Mouse (Mus musculus): ENCODE measurements at regions not wholly inside any gene's neighbourhood (a gene's known extent, or its start where the extent isn't known, plus 50 kb on each side); places are given as distances from the start of the nearest gene placed in this dataset.

DNA sequence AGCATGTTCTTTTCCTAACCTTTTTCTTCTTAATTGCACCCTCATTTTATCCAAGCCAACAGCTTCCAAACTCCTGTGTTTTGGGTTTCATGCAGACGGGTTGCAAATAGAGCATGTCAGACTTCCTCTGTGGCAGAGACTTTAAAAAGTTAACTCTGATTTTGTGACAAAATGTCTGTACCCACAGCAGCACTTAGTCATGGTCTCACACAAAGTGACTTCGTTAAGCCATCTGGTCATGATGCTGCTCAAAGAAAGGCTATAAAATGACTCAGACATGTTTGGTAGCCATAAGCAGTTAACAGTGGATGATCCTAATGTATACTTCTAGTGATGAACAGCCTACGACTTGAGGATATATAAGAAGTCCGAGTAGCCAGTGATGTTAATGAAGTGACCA is 255.5 kb downstream of the Wdr20rt start:
- no peaks in the 10 kb centered on the region for H3K9me3 ChIP-seq (ENCODE audit: control insufficient read depth, low read length)
- H3K36me3 ChIP-seq (ENCODE audit: control insufficient read depth, insufficient read depth, low read length): no peaks in the 10 kb centered on the region
- no peak overlapping the region for H3K9ac ChIP-seq (ENCODE audit: low read depth, low read length, severe bottlenecking)
- no peak overlapping the region for H3K27ac ChIP-seq (replicated peaks; ENCODE audit: low read depth, low read length)
- DNase-seq (ENCODE audit: low spot score): no peak
- no peak for ATAC-seq (ENCODE audit: low FRiP score, low read depth)
- 57% methylated on average over 4 of the region's 4 CpGs for WGBS
- no peak for TF ChIP-seq POLR2A (IDR thresholded peaks at IDR 0.05; ENCODE audit: borderline replicate concordance, extremely low read depth, insufficient read depth, insufficient read length)
- H3K4me2 ChIP-seq (replicated peaks; ENCODE audit: low read depth, low read length, severe bottlenecking): no peak overlapping the region
- H3K27me3 ChIP-seq (ENCODE audit: control insufficient read depth, insufficient read depth, low read length): no peaks in the 10 kb centered on the region
- no peak overlapping the region for H3K4me3 ChIP-seq (replicated peaks; ENCODE audit: low read length)
- H3K4me1 ChIP-seq (ENCODE audit: control insufficient read depth, insufficient read depth, low read length): no peaks in the 10 kb centered on the region

DNA sequence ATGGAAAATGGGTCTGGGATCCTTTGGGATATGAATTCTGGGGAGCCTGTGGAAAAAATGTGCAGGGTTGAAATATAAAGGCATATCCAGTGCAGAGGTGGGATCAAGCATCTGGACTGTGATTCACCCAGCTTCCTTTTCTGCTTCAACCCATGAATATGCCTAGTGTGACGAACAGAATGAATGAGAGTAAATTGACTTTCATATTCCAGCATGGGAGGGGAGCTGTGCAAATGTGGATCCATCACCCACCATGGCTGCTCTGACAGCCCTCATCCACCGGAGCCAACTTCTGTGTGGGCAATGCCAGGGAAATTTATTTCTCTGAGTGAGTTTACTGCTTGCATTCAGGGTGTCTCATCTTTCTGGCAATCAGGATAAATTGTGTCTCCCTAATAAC is 265.8 kb downstream of the Wdr20rt start:
- no peak for ATAC-seq (ENCODE audit: low FRiP score, low read depth)
- H3K9ac ChIP-seq (ENCODE audit: low read depth, low read length, severe bottlenecking): no peak overlapping the region

DNA sequence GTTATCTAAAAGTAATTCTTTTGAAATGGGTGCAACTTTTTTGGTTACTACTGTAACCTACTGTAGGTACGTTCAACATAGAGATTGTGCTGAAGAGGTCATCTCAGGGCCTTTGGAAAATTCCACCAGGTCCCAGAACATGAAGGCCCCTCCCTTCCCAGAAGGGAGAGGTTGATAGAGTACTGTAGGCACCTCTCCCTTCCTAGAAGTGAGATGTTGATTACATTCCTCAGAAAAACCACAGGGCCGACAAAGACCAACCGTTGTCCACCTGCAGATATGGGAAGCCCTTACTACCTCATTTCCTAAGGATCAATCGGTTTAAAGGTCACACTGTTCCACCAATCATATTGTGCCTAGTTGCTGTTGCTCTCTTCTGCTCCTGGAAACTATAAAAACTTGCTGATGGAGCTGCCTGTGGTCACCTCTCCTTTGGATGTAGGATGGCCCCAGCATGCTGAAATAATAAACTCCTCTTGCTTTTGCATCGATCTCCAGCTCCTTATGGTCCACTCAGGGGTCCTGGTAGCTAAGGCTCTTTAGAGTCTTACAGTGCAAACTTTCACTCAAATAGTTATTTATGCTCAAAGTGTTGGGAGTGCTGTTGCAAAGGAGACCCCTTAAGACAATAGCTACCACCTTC is 269.2 kb downstream of the Wdr20rt start:
- no peak for ATAC-seq (ENCODE audit: low FRiP score, low read depth)
- 83% methylated on average over 5 of the region's 5 CpGs for WGBS
- TF ChIP-seq POLR2A (IDR thresholded peaks at IDR 0.05; ENCODE audit: borderline replicate concordance, extremely low read depth, insufficient read depth, insufficient read length): no peak
- H3K36me3 ChIP-seq (ENCODE audit: control insufficient read depth, insufficient read depth, low read length): no peaks in the 10 kb centered on the region
- H3K4me1 ChIP-seq (ENCODE audit: control insufficient read depth, insufficient read depth, low read length): no peaks in the 10 kb centered on the region
- DNase-seq (ENCODE audit: low spot score): no peak
- H3K9ac ChIP-seq (ENCODE audit: low read depth, low read length, severe bottlenecking): no peak overlapping the region
- H3K4me3 ChIP-seq (replicated peaks; ENCODE audit: low read length): no peak overlapping the region
- no peak overlapping the region for H3K27ac ChIP-seq (replicated peaks; ENCODE audit: low read depth, low read length)
- H3K4me2 ChIP-seq (replicated peaks; ENCODE audit: low read depth, low read length, severe bottlenecking): no peak overlapping the region
- H3K9me3 ChIP-seq (ENCODE audit: control insufficient read depth, low read length): no peaks in the 10 kb centered on the region
- no peaks in the 10 kb centered on the region for H3K27me3 ChIP-seq (ENCODE audit: control insufficient read depth, insufficient read depth, low read length)

More for the DNA sequence above, 265.8 kb downstream of the Wdr20rt start:
- no peak for DNase-seq (ENCODE audit: low spot score)
- H3K27me3 ChIP-seq (ENCODE audit: control insufficient read depth, insufficient read depth, low read length): no peaks in the 10 kb centered on the region
- H3K4me2 ChIP-seq (replicated peaks; ENCODE audit: low read depth, low read length, severe bottlenecking): no peak overlapping the region
- H3K4me3 ChIP-seq (replicated peaks; ENCODE audit: low read length): no peak overlapping the region
- H3K36me3 ChIP-seq (ENCODE audit: control insufficient read depth, insufficient read depth, low read length): no peaks in the 10 kb centered on the region
- H3K9me3 ChIP-seq (ENCODE audit: control insufficient read depth, low read length): no peaks in the 10 kb centered on the region
- H3K4me1 ChIP-seq (ENCODE audit: control insufficient read depth, insufficient read depth, low read length): no peaks in the 10 kb centered on the region
- WGBS: 82% methylated on average over 2 of the region's 2 CpGs
- no peak overlapping the region for H3K27ac ChIP-seq (replicated peaks; ENCODE audit: low read depth, low read length)
- TF ChIP-seq POLR2A (IDR thresholded peaks at IDR 0.05; ENCODE audit: borderline replicate concordance, extremely low read depth, insufficient read depth, insufficient read length): no peak

DNA sequence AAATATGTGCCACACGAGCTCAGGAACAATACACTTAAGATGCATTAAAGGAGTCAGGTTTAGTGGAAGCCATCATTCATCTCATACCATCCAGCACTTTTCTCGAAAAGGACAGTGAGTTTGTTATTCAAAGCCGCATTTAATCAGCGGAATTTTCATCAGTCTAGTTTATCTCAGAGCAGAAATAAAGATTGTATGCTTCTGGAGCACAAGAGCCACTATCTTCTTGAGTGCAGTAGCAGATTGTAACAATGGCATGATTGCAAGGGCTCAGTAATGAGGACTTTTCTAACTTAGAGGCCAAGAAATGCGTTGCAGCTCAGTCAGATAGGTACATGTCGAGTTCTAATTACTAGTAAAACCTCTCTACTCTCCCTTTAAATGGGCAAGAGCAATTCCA is 271.3 kb downstream of the Wdr20rt start:
- no peak for DNase-seq (ENCODE audit: low spot score)
- Histone ChIP-seq H3K27ac (replicated peaks; ENCODE audit: low read depth, low read length) (no peak overlapping the region), H3K4me2 (replicated peaks; ENCODE audit: low read depth, low read length, severe bottlenecking) (no peak overlapping the region), H3K9ac (ENCODE audit: low read depth, low read length, severe bottlenecking) (no peak overlapping the region), H3K36me3 (ENCODE audit: control insufficient read depth, insufficient read depth, low read length) (no peaks in the 10 kb centered on the region), H3K4me3 (replicated peaks; ENCODE audit: low read length) (no peak overlapping the region), H3K4me1 (ENCODE audit: control insufficient read depth, insufficient read depth, low read length) (no peaks in the 10 kb centered on the region), H3K27me3 (ENCODE audit: control insufficient read depth, insufficient read depth, low read length) (no peaks in the 10 kb centered on the region), H3K9me3 (ENCODE audit: control insufficient read depth, low read length) (no peaks in the 10 kb centered on the region)
- no peak for TF ChIP-seq POLR2A (IDR thresholded peaks at IDR 0.05; ENCODE audit: borderline replicate concordance, extremely low read depth, insufficient read depth, insufficient read length)
- WGBS: 80% methylated on average over 6 of the region's 6 CpGs
- ATAC-seq (ENCODE audit: low FRiP score, low read depth): no peak

DNA sequence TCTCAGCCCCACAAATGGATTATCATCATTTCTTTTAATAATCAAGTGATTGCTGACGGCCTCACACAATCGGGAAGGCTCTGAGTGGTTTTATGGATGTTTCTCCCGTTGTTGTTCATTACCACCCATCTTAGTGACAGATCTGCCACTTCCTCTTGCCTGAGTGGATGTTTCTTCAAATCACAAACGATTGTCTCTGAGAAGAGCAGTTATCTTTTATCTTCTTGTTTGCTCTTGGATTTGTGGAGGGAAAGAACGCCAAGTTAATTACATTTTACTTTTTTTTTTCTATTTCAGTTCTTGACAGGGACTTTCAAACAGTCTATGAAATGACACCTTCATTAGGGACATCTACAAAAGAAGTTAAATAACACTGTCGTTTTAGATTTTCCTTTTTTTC is 272.3 kb downstream of the Wdr20rt start:
- Histone ChIP-seq H3K9ac (ENCODE audit: low read depth, low read length, severe bottlenecking) (no peak overlapping the region), H3K4me3 (replicated peaks; ENCODE audit: low read length) (no peak overlapping the region), H3K36me3 (ENCODE audit: control insufficient read depth, insufficient read depth, low read length) (no peaks in the 10 kb centered on the region), H3K4me2 (replicated peaks; ENCODE audit: low read depth, low read length, severe bottlenecking) (no peak overlapping the region), H3K27me3 (ENCODE audit: control insufficient read depth, insufficient read depth, low read length) (no peaks in the 10 kb centered on the region), H3K9me3 (ENCODE audit: control insufficient read depth, low read length) (no peaks in the 10 kb centered on the region), H3K27ac (replicated peaks; ENCODE audit: low read depth, low read length) (no peak overlapping the region), H3K4me1 (ENCODE audit: control insufficient read depth, insufficient read depth, low read length) (no peaks in the 10 kb centered on the region)
- TF ChIP-seq POLR2A (IDR thresholded peaks at IDR 0.05; ENCODE audit: borderline replicate concordance, extremely low read depth, insufficient read depth, insufficient read length): no peak
- DNase-seq (ENCODE audit: low spot score) (no peak), ATAC-seq (ENCODE audit: low FRiP score, low read depth) (no peak)
- 65% methylated on average over 6 of the region's 6 CpGs for WGBS

DNA sequence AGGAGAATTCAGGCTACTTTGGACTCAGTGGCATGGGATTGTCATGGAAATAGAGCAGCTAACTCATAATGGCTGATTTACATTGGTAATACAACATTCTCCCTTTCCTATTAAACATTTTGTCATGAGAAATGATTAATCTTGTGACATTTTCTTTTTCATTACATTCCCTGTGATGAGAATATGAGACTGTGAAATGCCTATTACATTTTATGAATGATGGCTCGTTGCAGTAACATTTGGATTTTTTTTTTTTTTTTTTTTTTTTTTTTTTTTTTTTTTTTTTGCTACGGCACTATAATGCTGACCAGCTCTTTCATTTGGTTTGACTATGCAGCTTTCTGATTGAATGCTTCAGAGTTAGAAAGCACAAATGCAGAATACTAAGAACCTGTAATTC is 276.1 kb downstream of the Wdr20rt start:
- no peak overlapping the region for H3K4me2 ChIP-seq (replicated peaks; ENCODE audit: low read depth, low read length, severe bottlenecking)
- DNase-seq (ENCODE audit: low spot score) (no peak), ATAC-seq (ENCODE audit: low FRiP score, low read depth) (no peak)
- TF ChIP-seq POLR2A (IDR thresholded peaks at IDR 0.05; ENCODE audit: borderline replicate concordance, extremely low read depth, insufficient read depth, insufficient read length): no peak
- H3K9ac ChIP-seq (ENCODE audit: low read depth, low read length, severe bottlenecking): no peak overlapping the region
- no peak overlapping the region for H3K27ac ChIP-seq (replicated peaks; ENCODE audit: low read depth, low read length)
- H3K27me3 ChIP-seq (ENCODE audit: control insufficient read depth, insufficient read depth, low read length): no peaks in the 10 kb centered on the region
- H3K4me3 ChIP-seq (replicated peaks; ENCODE audit: low read length): no peak overlapping the region
- 74% methylated on average over 2 of the region's 2 CpGs for WGBS
- H3K36me3 ChIP-seq (ENCODE audit: control insufficient read depth, insufficient read depth, low read length): no peaks in the 10 kb centered on the region
- H3K9me3 ChIP-seq (ENCODE audit: control insufficient read depth, low read length): no peaks in the 10 kb centered on the region
- H3K4me1 ChIP-seq (ENCODE audit: control insufficient read depth, insufficient read depth, low read length): no peaks in the 10 kb centered on the region
